Mouse (Mus musculus): Measurements from ENCODE around the gene Cpne7. TPM values are rescaled to one million over a fixed set of nuclear protein-coding genes. Genes with fewer than 3 reads are reported as not detected.

Cpne7 gene
- total RNA-seq, 4 experiments from 2014 or later = 0.24 TPM; not detected in 3

GRCm38 (mm10) chr8:123113908-123114469, 3.2 kb upstream of the Cpne7 start:
- DNase-seq (ENCODE audit: low spot score in 2 of 2) = no peak

- DNase-seq (ENCODE audit: low spot score in 2 of 2) = no peak
These were observed 2.5 kb upstream of the Cpne7 start for GRCm38 (mm10) chr8:123114644-123115043.

GRCm38 (mm10) chr8:123117744-123118143, 570 bp downstream of the Cpne7 start:
- DNase-seq (ENCODE audit: low spot score in 2 of 2) = no peak

GRCm38 (mm10) chr8:123122059-123122458, 4.9 kb downstream of the Cpne7 start:
- DNase-seq (ENCODE audit: low spot score in 2 of 2) = no peak

GRCm38 (mm10) chr8:123122670-123123069, 5.5 kb downstream of the Cpne7 start:
- no peak for DNase-seq (ENCODE audit: low spot score in 2 of 2)

GRCm38 (mm10) chr8:123126193-123126816, 9.1 kb downstream of the Cpne7 start:
- DNase-seq (ENCODE audit: low spot score in 2 of 2) = peak in 1 of 2 experiments; percentile 36

GRCm38 (mm10) chr8:123131041-123131440, 13.9 kb downstream of the Cpne7 start:
- DNase-seq (ENCODE audit: low spot score in 2 of 2) = no peak

- DNase-seq (ENCODE audit: low spot score in 2 of 2) = no peak
These were observed 15.8 kb downstream of the Cpne7 start for GRCm38 (mm10) chr8:123132953-123133352.

GRCm38 (mm10) chr8:123134149-123134713, 17.1 kb downstream of the Cpne7 start:
- DNase-seq (ENCODE audit: low spot score in 2 of 2) = no peak

GRCm38 (mm10) chr8:123135406-123135805, 18.2 kb downstream of the Cpne7 start:
- no peak for DNase-seq (ENCODE audit: low spot score in 2 of 2)

GRCm38 (mm10) chr8:123135806-123136205, 18.6 kb downstream of the Cpne7 start:
- DNase-seq (ENCODE audit: low spot score in 2 of 2) = no peak

- no peak for DNase-seq (ENCODE audit: low spot score in 2 of 2)
These were observed 19.1 kb downstream of the Cpne7 start for GRCm38 (mm10) chr8:123136287-123136686.

- DNase-seq (ENCODE audit: low spot score in 2 of 2) = no peak
These were observed 20.5 kb downstream of the Cpne7 start for GRCm38 (mm10) chr8:123137645-123138077.

- DNase-seq (ENCODE audit: low spot score in 2 of 2) = no peak
These were observed 21.6 kb downstream of the Cpne7 start for GRCm38 (mm10) chr8:123138741-123139140.

GRCm38 (mm10) chr8:123141741-123142462, 24.7 kb downstream of the Cpne7 start:
- peak; percentile 72 to 83 for DNase-seq (ENCODE audit: low spot score in 2 of 2)

- DNase-seq (ENCODE audit: low spot score in 2 of 2) = peak; percentile 47 to 64
These were observed 28.1 kb downstream of the Cpne7 start for GRCm38 (mm10) chr8:123145279-123145678.

- DNase-seq (ENCODE audit: low spot score in 2 of 2) = no peak
These were observed 29.2 kb downstream of the Cpne7 start for GRCm38 (mm10) chr8:123146390-123146789.

GRCm38 (mm10) chr8:123150737-123151171, 33.6 kb downstream of the Cpne7 start:
- no peak for DNase-seq (ENCODE audit: low spot score in 2 of 2)

GRCm38 (mm10) chr8:123155177-123155576, 38.0 kb downstream of the Cpne7 start:
- DNase-seq (ENCODE audit: low spot score in 2 of 2) = no peak

- no peak for DNase-seq (ENCODE audit: low spot score in 2 of 2)
These were observed 39.0 kb downstream of the Cpne7 start for GRCm38 (mm10) chr8:123156070-123156773.

- peak in 1 of 2 experiments; percentile 3 for DNase-seq (ENCODE audit: low spot score in 2 of 2)
These were observed 40.8 kb downstream of the Cpne7 start, which contains the start of gene Sult5a1 for GRCm38 (mm10) chr8:123157888-123158465. Gene Sult5a1 (minus strand): TSS chr8:123158315.
